Comparison of ENCODE assay signal across 10 mouse cellular contexts in the genomic region with DNA sequence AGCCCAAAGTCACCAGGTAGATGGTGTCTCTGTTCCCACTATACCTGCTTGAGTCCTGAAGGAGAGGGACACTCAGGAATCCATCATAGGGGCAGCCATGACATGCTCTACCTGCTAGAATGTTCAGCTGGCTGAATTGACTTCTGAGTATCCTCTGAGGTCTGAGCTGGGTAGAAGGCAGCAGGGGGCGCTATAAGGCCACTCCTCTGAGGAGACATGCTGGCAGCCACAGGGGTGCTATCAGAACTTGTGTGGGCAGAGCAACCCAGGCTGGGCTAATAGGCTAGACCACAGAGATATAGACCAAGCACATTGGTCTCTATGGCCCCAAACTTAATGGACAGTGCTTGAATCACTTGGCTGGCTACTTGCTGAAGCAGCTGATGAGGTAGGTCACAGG. TPM values are rescaled to one million over a fixed set of nuclear protein-coding genes. Genes with fewer than 3 reads are reported as not detected.
DNase-seq lines count a peak whose midpoint lies in the region; TF ChIP-seq lines count a peak whose summit lies in the region.
"Had no signal": no experiment of that assay in that cellular context is flagged by ENCODE, and none has a peak within 500 bp of the region (broad histone marks: within the 10 kb centered on the region; RNA-seq: fewer than 3 reads in every experiment).

No protein-coding gene starts in this region.

- peak; percentile 19; the same call in 1 of the 2 replicates for TF ChIP-seq CTCF in left cerebral cortex, adult 2 months (IDR thresholded peaks at IDR 0.05)
- peak; percentile 61; the same call in 1 of the 2 replicates for TF ChIP-seq CTCF in cerebellum, adult 2 months (IDR thresholded peaks at IDR 0.05; ENCODE audit: borderline replicate concordance, insufficient read depth, low read depth, low read length)

- H3K4me1 ChIP-seq in cerebellum, adult 2 months (ENCODE audit: control insufficient read depth, insufficient read depth, low read length): peaks cover 36% of the 10 kb centered on the region
- H3K4me1 ChIP-seq: lung, embryonic 15.5 days had no signal

- WGBS in cerebellum, adult 2 months: 18% methylated on average over 1 of the region's 1 CpGs

- TF ChIP-seq POLR2A in cerebellum, adult 2 months (IDR thresholded peaks at IDR 0.05; ENCODE audit: borderline replicate concordance, insufficient read depth, low read length): no peak

- intact Hi-C loops in left cerebral cortex, adult 2 months (cut with DNase I): no loop called here
- intact Hi-C loops in left cerebral cortex, postnatal 10 days (cut with DNase I): no loop called here

- DNase-seq in left cerebral cortex, adult 2 months (ENCODE audit: extremely low spot score in 1 of 2, low spot score in 2 of 2): no peak
- no peak for DNase-seq in left cerebral cortex, postnatal 10 days (ENCODE audit: extremely low spot score in 1 of 2, low spot score in 2 of 2)
- peak; percentile 18 for DNase-seq in MEL-GATA-1-ER (ENCODE audit: extremely low read depth, low read depth)
- DNase-seq in cerebellum, adult 2 months: peak; percentile 55 to 71
- DNase-seq in spleen, postnatal 36 days (ENCODE audit: low spot score in 2 of 2): peak; percentile 24 to 25
- no peak for DNase-seq in frontal cortex, postnatal 25 days (ENCODE audit: low spot score in 2 of 2)
- DNase-seq in layer of hippocampus, adult 9-11 months: no peak
- no peak for DNase-seq in heart, adult 11 months
- DNase-seq: forebrain, postnatal 0 days had no signal

- H3K4me3 ChIP-seq in left cerebral cortex, adult 2 months: no peak overlapping the region
- H3K4me3 ChIP-seq in cerebellum, adult 2 months (replicated peaks; ENCODE audit: insufficient read depth, low read depth, low read length): no peak overlapping the region
- H3K4me3 ChIP-seq: lung, embryonic 15.5 days had no signal

- H3K27ac ChIP-seq in left cerebral cortex, adult 2 months: no peak overlapping the region
- H3K27ac ChIP-seq in cerebellum, adult 2 months (ENCODE audit: insufficient read depth, low read length): no peak overlapping the region
- H3K27ac ChIP-seq: lung, embryonic 15.5 days had no signal

- H3K27me3 ChIP-seq in cerebellum, adult 2 months (ENCODE audit: control insufficient read depth, insufficient read depth, low read length): no peaks in the 10 kb centered on the region
- H3K27me3 ChIP-seq: lung, embryonic 15.5 days had no signal

RNA-seq across cellular contexts. Expression of a gene that starts 27.8 kb away (rescaled TPM):
- total RNA-seq in left cerebral cortex, adult 2 months (2021): 10 to 100 TPM; 57.7 to 62.5 TPM
- total RNA-seq in left cerebral cortex, postnatal 10 days (2021): 10 to 100 TPM; 17.5 to 23.2 TPM
- 305 and 318 TPM in 2 replicates for polyA plus RNA-seq in cerebellum, adult 2 months (2012; rRNA removed)

Comparison
In these comparisons a context has a peak if more than half of its experiments do, and no peak if none do; other contexts are left out.
1. DNase-seq: peak in MEL-GATA-1-ER (single experiment), cerebellum, adult 2 months (2 of 2) and spleen, postnatal 36 days (2 of 2); none in left cerebral cortex, adult 2 months (0 of 2), left cerebral cortex, postnatal 10 days (0 of 2), frontal cortex, postnatal 25 days (0 of 2), layer of hippocampus, adult 9-11 months (single experiment) and heart, adult 11 months (single experiment).